Mouse (Mus musculus): Measurements from ENCODE around the gene Tbxa2r. TPM values are rescaled to one million over a fixed set of nuclear protein-coding genes. Genes with fewer than 3 reads are reported as not detected.

Tbxa2r gene
- total RNA-seq, 2 experiments from 2014 or later, result 5.5 to 5.6 TPM

- DNase-seq, result no peak
These were observed 28.1 kb upstream of the Tbxa2r start for GRCm38 (mm10) chr10:81300352-81300907.

GRCm38 (mm10) chr10:81301321-81301720 is 27.2 kb upstream of the Tbxa2r start:
- no peak for DNase-seq

- DNase-seq, result no peak
These were observed 26.2 kb upstream of the Tbxa2r start for GRCm38 (mm10) chr10:81302288-81302687.

- peak; percentile 65 for DNase-seq
These were observed 25.7 kb upstream of the Tbxa2r start for GRCm38 (mm10) chr10:81302781-81303218.

DNA sequence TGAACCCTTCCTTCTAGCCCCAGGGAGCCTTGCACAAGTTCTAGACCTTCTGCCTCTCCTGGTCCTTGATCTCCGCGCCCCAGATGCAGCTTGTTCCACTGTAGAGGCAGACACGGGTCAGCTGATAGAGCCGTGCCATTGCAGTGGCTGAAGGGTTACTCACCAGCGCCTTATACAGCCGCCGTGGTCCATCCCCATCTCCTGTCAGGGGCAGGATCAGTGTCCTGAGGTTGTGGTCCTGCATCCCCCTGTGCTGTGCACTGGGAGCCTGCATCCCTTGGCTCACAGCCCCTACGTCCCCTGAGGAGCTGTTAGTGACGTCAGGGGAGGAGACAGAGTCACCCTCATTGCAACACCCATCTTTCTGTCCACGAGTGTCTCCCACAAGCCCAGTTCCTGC is 25.3 kb upstream of the Tbxa2r start:
- no peak for DNase-seq

GRCm38 (mm10) chr10:81303761-81304160 is 24.8 kb upstream of the Tbxa2r start:
- DNase-seq, result no peak

GRCm38 (mm10) chr10:81304597-81305238 is 23.8 kb upstream of the Tbxa2r start:
- peak; percentile 77 for DNase-seq

GRCm38 (mm10) chr10:81305663-81306062 is 22.9 kb upstream of the Tbxa2r start:
- DNase-seq, result peak; percentile 8

GRCm38 (mm10) chr10:81306173-81306668 is 22.3 kb upstream of the Tbxa2r start:
- DNase-seq, result no peak

DNA sequence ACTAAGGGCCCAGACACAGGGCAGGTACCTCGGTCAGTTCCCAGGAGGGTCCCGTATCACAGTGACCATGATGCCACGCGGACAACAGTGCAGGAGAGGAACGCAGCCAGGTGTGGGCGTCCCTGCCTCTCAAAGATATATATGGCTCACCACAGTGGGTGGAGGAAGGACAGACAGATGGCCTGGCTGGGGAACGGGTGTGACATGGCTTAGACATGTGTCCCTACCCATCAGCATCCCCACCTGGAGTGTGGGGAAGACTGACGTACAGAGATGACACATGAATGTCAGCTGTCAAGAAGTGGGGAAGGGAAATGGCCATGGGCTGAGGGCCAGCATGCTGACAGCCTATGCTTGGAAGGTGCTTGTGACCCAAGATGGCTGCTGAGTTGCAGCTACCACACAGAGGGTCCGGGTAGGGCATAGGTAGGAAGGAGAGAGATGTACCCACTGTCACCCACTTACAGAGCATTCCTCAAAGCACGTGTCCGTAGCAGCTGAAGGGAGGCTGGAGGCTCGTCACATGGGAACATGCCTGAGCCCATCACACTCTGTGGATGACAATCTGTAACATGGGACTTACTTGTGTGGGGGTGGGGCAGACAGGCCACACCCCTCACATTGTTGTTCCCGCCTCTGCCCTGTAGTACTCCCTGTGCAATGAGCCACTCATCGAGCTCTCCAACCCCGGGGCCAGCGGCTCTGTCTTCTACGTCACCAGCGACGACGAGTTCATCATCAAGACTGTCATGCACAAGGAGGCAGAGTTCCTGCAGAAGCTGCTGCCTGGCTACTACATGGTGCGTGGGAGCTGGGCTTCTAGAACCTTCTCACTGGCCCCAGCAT is 21.5 kb upstream of the Tbxa2r start:
- DNase-seq, result no peak

- DNase-seq, result no peak
These were observed 19.0 kb upstream of the Tbxa2r start for GRCm38 (mm10) chr10:81309571-81309970.

DNA sequence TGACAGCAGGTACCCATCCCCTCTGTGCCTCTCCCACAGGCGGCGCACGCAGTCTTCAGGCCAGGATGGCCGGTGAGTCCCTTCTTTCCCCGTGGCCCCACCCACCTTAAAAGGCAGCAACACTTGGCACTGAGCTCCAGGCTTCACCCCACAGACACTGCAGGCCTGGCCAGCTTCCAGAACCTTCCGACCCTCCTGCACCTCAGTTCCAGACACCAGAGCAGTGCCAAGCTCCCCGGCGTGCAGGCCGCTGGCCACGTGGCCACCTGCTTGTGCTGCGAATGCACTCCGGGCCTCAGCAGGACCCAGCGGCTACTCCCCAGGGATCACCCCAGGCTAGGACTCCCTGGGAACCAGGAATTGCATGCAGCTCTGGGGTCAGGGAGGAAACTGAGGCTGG is 14.9 kb upstream of the Tbxa2r start:
- DNase-seq, result no peak

DNA sequence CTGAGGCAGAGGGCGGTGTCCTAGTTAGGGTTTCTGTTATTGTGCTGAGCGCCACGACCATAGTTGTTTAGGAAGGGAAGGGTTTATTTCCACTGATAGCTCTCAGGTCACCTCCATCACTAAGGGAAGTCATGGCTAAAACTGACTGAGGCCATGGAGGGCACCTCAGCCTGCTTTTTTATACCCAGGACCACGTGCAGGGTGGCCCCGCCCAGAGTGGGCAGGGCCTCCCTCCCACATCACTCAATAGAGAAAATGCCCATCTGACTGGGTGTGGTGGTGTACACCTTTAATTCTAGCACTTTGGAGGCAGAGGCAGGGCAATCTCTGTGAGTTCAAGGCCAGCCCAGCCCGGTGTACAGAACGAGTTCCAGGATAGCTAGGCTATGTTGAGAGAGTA is 14.3 kb upstream of the Tbxa2r start:
- DNase-seq, result no peak

DNA sequence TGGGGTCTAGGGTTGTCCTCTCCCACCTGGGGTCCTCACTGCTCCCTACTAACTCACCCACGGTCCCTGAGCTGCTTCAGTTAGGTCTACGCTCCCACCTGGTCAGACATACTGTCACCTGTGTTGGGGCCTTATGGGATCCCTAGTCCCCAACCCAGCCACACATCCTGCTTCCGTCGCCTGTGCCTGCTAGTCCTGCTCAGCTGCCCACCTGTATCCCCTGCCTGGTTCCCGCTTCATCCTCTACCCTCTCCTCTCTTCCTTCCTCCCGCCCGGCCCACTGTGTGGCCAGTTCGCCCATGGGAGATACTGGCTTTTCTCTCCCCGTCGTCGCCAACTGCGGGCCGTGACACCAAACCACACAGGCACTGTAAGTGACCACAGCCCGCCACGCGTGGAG is 12.9 kb upstream of the Tbxa2r start:
- DNase-seq, result no peak

DNA sequence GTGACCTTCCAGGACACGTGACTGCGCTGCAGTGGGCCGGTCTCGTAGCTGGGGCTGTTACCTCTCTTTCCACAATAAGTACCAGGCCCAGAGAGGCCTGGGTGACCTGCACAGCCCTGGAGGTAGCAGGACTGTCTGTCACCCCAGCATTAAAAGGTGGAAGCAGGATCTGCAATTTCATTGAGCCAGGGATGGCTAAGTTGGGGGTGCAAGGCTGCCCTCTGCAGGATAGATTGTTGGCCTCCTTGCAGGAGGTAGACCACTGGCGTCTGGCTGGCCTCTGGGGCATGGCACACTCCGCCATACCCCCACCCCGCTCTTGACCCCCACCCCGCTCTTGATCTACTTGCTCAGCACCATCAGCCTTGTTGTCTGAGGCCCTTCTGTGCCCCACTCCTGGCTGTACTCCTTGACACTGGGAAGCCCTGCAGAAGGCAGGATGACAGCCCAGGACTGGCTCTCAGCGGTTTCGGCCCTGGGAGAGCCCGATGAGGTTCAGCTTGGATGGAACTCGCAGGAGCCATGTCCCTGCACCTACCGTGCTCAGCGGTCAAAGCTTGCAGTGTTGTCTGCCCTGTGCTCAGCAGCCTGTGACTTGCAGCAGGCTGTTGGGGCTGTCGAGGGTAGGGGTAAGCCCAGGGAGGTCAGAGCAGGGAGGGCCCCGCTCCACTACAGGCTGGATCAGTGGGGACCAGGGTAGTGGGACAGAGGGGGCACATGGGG is 12.0 kb upstream of the Tbxa2r start:
- DNase-seq, result peak; percentile 62

DNA sequence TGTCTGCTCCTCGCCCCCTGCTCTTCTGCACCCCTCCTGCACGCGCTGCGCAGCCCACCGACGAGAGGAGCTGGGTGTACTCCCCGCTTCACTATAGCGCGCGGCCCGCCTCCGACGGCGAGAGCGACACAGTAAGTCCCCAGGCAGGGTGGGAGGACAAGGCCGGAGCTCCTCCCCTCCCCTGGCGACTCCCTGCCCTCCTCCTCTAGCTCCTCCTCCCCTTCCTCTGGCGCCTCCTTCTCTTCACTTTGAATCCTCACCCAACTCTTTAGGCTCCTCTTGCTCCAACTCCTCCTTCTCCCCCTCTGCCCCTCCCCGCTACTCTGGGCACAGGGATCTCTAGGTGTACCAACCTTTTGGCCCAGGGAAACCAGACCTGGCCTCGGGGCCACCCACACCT is 11.3 kb upstream of the Tbxa2r start:
- DNase-seq, result peak; percentile 57

GRCm38 (mm10) chr10:81318589-81319329 is 9.8 kb upstream of the Tbxa2r start:
- DNase-seq, result peak; percentile 54

DNA sequence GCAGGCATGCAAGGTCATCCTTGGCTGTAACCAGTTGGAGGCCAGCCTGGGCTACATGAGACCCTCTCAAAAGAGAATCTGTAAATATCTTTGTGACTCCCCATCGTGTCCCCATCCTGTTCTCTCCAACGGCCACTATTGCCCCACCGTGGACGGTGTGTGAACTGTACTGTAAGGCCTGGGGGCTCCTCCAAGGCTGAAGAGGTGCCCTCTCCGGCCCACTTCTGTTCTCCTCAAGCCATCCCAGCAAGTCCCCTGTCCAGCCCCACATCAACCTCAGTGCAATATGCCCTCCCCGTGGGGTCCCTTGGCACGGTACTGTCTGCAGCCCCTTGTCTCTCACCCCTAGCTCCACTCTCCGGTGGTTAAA is 9.2 kb upstream of the Tbxa2r start:
- DNase-seq, result peak; percentile 49

- peak; percentile 97 for DNase-seq
These were observed 8.6 kb upstream of the Tbxa2r start for GRCm38 (mm10) chr10:81319741-81320549.

DNA sequence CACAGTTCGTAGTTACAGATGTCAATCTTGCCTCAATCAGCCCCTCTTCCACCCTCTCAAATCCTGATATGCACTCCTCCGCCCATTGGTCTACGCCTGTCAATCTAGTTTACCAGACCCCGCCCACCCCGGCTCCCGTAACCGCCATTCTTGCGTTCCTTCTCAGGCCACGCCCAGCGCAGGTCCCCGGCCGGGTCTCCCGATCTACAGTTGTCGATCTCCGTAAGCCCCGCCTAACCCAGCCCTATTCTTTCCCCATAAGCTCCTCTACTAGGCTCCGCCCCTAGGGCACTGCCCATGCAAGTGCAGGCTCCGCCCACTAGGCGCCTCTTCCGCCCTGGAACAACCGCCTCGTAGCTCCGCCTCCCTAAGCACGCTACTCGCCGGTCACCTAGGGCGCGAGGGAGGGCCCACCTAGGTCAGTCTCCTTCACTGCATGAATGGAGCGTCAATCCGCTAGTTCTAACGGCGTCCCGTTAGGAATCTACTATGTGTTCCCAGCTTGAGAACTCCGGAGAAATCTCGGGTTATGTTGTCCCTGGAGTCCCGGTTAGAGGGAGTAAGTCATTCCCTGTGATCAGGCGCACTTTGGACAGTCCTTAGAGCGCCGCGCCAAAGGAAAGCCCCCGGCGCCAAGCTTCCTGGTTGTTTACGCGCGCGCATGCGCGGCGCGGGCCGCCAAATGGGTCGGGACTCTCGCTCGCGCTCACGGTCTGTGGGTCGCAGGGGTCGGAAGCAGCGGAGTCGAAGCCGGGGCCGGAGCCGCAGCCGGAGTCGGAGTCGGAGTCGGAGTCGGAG is 7.8 kb upstream of the Tbxa2r start, which contains the start of gene Cactin:
Cactin (plus strand) TSS at position 554 of the 798 bp plus-strand sequence.
- peak; percentile 99 for DNase-seq
